Mouse (Mus musculus) c-Kit-positive CD71-negative TER-119-negative erythroid progenitor cells, embryonic 14.5 days (primary cell): ENCODE measurements around the gene Inpp5d.
"Not testable (repeated sequence)": the region's sequence is repeated elsewhere in the genome, so short reads cannot be mapped to it uniquely, and the experiment has no call there.

Experiments
- DNase-seq: peaks from one replicate; pipeline ENCODE4 v3.0.0-alpha.2; 2013; ENCODE audit warnings: low read depth

Gene Inpp5d

DNA sequence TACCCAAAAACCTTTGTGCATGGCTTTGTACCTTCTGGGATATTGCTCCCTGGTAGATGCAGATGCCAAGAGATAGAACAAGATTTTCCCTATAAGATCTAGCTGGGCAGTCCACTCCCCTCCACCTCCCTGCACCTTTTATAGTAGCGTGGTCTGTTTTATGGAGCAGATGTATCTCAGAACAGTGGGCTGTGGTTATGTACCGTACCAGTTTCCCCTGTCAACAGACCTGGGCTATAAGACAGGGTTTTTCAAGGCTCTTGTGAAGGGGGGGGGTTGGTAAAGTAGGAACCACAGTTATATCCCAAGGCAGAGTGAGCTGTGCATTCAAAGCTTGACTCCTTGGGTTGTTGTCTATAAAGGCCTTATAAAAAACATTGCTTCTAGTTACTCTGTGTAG lies 38.4 kb downstream of the Inpp5d start:
- no peak for DNase-seq

DNA sequence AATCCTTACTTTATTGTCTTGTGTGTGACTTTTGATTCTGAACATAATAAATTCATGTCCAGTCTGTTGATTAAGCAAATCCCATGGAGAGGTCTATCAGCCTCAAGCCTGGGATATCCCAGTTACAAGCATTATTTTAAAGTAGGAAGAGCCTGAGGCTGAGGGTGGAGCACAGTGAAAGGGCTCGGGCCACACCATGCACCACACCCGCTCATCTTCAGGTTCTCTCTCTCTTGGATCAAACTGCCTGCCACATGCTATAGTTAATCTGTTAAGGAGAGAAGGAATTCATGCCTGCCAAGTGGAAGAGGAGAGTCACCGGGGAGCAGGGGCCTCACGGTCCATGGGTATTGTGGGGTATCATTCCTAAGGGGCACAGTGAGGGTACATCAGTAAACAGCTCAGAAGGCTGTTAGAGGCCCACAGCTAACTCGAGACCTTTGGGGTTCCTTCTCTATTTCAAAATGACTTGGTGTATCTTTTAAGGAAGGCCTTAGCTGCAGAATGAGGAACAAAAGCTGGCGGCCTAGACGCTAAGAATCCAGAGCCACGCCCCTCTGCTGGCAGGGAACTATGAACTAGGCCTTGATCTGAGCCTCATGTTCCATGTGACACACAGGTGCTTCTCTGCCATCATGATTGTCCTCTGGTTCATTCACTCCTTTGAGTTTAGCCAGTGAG lies 39.0 kb downstream of the Inpp5d start:
- peak; percentile 73 for DNase-seq

DNA sequence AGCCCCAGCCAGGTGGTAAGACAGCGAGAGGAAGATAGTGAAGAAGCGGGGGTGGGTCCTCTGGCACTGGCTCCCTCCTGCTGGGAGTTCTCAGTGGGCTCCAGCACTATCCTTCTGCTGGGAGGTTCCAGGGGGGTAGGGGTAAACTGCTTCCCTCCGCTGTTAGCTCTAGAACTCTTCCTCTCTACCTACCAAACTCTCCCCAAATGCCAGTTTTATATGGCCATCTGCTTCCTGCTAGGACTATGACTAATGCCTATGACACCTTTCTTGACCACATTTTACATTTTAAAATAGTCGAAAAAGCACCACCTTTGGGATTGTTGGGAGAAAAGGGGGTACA lies 39.5 kb downstream of the Inpp5d start:
- DNase-seq: no peak

DNA sequence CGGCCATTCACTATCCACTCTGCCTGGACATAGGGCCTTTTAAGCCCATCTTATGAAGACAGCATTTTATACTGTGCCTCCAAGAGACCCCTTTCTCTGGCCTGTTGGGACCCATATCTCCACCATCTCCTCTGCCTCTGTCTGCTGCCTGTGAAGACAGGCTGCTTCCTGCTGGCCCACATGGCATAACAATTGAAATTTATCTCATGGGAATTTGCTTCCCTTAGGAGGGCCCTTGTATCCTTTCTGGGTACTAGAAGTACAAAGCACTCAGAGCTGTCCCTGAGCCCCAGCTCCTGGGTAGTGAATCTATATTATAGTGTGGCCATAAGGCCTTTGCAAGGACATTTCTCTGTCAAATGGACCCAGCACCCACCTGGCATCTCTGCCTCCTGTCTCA lies 40.6 kb downstream of the Inpp5d start:
- no peak for DNase-seq

DNA sequence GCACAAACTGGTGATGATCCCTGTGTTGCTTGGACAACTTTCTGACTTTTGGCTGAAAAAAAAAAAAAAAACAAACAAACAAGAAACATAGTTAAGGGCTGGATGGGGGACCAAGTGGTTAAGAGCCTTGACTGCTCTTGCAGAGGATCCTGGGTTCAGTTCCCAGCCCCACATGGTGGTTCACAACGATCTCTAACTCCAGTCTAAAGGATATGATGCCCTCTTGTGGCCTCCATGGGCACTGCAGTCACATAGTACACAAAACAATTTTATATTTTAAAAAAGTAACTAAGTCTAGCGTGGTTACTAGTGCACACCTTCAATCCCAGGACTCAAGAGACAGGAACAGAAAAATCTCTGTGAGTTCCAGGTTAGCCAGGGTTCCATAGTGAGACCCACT lies 43.9 kb downstream of the Inpp5d start:
- no peak for DNase-seq

DNA sequence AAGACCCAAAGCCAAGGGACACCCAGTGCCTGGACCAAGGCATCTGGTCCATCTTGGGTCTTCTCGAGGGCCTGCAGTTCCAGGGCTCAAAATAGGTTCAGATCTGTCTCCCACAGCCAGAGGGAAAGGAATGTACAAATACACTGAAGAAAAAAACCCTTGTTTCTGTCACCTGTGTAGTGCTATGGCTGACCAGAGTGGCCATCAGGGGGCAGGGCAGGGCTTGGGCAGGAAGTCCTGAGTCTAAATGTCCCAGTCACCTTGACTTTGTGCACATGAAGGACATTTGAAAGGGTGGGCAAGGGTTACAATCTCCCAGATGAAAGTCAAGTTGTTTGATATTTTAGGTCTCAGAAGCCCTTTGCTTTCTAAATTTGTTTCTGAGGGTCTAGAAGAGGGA lies 46.9 kb downstream of the Inpp5d start:
- no peak for DNase-seq

DNA sequence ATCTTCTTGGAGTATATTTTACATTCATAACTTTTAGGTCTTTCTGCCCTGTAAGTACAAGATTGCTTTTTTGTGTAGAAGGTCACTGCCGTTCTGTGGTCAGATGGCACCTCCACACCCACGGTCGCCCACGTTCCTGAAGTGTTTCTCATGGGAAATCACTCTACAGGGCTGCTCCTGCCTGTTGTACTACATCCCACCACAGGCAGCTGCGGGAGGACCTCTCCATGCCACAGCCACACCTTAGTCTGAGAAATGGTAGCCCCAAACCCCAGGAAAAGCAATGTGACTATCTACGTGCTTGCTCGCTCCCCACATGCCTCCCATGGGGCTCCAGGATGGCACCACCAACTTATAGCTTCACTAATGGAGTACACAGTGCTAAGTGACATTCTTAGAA lies 48.2 kb downstream of the Inpp5d start:
- no peak for DNase-seq

DNA sequence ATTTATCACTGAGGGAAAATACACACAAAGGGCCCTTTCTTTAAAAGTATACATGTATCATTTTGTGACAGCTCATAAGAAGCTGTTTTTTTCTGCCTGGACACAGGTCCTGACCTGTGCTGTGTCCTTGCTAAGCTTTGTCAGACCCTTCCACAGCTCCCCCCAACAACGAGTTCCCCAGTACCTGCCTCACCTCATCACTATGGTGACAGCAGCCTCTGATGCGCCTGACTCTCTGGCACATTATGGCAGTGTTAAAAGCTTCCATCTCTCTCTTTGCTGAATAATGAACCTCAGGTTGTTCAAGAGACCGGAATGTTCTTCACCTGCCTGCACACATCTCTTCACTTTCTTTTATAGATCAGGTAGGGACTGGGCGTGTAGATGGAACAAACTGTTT lies 51.4 kb downstream of the Inpp5d start:
- DNase-seq: no peak

DNA sequence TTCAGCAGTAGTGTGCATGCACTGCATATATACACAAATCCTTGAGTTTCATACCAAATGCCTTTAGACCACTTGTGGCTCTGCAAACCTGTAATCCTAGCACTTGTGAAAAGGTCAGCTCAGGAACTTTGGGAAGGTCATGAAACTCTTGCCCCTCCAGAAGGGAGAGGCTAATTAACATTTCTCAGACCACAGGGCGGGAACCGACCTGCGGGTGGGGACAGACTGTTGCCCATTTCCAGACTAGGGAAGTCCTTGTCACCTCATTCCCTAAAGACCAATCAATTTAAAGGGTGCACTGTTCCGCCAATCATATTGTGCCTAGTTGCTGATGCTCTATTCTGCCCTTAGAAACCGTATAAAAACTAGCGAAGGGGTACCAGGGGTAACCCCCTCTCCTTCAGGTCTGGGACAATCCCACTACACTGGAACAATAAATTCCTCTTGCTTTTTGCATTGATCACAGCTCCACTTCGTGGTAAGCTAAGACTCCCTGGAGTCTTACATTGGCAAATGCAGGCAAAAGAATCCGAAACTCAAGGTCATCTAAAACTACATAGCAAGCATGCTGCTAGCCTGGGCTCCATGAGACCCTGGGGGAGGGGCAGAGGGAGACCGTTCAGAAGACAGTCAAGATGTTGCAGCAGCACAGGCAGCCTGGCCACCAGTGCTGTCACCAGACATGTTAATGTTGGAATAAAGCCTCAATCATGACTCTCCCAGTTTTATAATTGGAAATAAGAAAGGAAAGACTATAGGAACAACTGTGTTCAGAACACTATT lies 53.9 kb downstream of the Inpp5d start:
- DNase-seq: no peak

DNA sequence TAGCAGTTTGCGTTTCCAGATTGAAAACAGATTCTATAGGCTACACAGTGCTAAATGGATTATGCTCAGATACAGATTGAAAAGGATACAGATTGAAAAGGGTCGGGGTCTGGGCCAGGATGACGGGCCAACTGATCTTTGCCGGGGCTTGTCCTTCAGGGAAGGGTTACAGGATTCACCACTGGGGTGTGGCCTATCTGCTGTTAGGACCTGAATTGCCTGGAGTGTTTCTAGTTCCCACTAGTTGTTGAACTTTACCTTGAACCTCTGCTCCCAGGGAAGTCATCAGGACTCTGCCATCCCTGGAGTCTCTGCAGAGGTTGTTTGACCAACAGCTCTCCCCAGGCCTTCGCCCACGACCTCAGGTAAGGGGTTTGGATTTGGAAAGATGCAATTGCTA lies 55.9 kb downstream of the Inpp5d start:
- DNase-seq: no peak

DNA sequence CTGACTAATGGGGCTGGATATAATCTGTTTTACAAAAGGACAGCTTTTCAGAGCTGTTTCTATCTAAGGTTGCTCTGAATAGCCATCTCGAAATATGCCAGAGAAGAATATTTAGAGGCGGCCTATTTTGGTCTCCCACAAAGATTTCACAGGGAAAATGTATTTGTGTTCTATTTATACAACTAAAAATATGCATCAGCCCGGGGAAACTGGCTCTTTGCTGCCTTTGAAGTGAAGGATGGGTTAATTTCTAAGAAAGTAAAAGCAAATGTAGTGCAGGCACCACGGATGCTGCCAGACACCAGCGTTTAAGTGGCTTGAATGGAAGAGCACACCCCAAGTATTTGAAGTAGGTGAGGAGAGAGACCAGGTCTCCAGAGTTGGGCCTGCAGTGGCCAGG lies 59.0 kb downstream of the Inpp5d start:
- DNase-seq: no peak

DNA sequence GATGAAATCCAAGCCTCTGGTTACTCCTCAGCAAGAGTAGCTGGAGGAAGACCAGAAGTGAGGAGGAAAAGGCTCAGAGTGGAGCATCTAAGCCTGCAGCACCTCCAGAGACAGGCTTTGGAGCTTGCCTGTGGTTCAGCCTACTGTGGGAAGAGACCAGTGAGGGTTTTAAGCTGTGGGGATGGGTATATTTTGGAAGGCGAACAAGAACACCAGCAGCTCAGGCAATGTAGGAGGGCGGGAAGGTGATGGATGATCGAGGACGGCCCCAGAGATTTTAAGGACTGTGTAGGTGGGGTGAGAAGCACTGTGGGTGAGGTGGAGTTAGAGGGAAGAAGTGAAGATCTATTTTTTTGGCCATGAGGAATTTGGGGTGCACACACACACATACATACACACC lies 60.8 kb downstream of the Inpp5d start:
- no peak for DNase-seq

DNA sequence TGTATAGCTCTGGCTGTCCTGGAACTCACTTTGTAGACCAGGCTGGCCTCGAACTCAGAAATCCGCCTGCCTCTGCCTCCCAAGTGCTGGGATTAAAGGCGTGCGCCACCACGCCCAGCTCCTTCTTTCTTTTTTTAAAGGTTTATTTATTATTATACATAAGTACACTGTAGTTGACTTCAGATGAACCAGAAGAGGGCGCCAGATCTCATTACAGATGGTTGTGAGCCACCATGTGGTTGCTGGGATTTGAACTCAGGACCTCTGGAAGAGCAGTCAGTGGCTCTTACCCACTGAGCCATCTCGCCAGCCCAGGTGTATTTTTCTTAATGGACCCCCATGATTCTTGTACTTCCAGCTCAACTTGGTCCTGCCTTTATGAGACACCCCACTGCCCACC lies 62.4 kb downstream of the Inpp5d start:
- DNase-seq: not testable (repeated sequence)

DNA sequence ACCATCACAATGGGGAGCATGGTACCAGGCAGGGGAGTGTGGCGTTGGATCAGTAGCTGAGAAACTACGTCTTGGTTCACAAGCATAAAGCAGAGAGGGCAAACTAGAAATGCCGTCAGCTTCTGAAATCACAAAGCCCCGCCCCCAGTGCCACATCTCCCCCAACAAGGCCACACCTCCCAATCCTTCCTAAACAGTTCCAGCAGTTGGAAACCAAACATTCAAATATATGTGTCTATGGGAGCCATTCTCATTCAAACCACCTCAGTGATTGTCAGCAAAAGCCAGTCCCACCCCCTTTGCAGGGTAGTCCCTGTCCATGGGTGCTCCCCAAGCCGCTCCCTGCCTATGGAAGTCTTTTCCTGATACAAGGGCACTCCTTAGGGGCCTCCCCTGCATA lies 64.0 kb downstream of the Inpp5d start:
- DNase-seq: no peak

DNA sequence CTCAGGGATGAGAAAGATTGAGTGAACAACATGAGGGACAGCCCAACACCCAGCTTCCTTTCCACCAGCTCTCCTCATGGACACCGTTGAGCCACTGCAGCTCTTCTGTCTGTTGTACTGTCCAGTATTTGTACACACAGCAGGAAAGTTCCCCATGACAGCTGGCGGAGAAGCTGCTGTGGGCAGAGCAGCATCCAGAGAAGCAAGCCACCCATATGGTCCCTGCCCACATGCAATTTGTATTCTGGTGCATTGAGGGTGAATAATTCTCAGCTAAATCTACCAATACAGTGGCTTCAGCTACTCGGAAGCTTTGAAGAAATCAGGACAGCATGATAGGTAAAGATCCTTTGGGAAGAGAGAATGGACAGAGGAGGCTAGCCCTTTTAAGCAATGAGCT lies 64.7 kb downstream of the Inpp5d start:
- DNase-seq: no peak

DNA sequence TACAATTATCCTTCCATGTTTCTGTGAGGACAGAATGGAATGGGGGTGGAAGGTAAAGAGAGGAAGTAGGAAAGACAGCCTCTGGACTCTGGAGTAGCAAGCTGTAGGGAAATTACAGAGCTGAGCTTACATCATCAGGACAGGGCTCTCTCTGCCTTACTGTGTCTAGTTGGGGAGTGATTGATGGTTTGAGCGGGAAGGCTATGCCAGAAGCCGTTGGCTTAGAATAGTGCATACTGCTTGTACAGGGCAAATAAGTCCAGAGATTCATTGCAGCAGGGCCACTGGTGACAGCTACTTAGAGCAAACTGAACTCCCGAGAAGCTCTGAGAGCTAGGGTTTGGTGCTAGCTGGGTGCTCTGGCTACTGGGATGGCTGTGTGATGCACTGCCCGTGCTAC lies 66.2 kb downstream of the Inpp5d start:
- DNase-seq: no peak

DNA sequence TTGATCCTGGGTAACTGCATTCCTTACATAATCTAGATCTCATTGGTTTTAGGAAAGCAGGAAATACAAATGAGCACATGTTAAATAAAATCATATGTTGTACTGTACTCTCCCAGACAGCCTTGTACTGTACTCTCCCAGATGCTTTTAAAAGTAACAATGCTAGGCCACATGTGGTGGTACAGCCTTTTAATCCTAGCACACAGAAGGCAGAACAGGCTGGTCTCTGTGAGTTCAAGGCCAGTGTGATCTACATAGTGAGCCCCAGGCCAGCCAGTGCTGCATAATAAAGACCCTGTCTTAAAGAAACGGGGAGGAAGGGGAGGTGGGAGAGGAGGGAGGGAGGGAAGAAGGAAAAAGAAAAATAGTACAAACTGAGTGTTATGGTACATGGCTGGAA lies 66.9 kb downstream of the Inpp5d start:
- no peak for DNase-seq

DNA sequence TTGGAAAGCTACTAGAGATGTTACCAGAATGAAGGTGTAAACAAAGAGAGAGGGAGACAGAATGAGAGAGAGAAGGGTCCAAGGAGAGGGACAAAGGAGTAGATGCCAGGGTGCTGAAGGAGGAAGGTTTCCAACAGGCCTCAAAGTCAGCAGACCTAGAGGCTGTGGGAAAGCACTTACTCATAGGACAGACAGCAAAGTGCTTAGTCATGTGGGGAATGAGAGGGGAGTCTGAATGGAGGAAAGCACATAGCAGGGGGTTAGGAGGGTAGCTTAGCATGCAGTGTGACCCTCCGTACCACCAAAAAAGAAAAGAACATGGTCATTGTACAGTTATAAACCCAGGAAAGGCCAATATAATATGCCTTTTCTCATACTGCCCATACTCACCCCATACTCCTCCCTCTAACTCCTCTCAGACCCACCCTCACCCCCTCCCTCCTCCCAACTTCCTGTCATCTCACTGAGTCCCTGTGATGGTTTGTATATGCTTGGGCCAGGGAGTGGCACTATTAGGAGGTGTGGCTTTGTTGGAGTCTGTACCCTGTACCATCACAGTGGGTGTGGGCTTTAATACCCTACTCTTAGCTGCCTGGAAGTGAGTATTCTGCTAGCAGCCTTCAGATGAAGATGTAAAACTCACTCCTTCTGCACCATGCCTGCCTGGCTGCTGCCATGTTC lies 69.7 kb downstream of the Inpp5d start:
- no peak for DNase-seq

DNA sequence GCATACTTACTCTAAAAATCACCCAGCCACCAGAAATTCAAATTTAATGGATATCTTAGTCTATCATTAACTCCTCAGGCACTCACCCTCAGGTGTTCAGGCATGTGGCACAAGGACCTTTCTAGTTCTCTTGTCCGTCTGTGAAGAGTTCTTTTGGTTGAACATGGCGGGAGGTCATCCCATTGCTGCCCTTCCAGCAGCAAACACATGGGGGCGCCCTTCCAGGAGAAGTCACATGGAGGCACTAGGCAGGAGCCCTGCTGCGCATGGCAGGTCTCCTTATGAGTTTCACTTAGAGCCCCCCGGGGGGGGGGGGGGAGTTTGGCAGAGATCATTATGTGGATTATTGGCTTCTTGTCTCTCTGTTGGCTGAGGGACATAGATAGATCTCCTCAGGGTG lies 76.2 kb downstream of the Inpp5d start:
- DNase-seq: peak; percentile 13

DNA sequence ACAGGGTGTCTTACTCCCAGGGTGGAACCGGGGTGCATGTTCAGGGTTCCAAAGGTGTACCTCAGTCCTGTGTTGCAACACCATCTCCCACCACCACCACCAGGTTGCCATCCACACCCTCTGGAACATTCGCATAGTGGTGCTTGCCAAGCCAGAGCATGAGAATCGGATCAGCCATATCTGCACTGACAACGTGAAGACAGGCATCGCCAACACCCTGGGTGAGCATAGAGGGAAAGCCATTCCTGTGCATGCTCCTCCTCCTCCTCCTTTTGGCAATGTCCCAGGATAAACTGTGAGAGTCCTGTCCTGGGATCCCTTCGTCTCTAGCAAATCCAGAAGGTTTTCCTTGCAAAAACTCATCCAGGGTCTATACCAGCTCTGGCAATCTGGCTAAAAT lies 77.9 kb downstream of the Inpp5d start:
- no peak for DNase-seq

DNA sequence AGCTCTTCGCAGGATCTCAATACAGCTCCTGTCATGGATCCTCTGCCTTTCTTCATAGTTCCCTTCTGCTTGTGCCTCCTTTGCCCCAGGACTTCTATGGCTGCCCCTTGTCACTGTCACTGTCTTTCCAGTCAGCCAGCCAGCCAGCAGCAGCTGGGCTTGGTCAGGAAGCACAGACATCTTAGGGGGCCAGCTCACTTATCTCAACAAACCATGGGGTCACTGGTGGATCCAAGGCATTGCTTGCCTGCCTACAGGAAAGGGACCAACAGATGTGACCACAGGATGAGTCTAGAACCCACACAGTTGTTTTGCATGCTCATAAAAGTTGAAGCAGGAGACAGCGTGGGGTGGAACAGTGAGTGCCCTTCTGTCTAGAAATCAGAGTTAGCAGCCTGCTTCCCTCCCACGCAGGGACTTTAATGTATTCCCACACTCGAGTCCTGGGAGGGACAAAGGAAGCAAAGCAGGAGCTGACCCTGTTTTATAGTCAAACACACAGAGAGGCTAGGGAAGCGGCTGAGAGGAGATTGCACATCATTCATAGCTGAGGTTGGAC lies 79.9 kb downstream of the Inpp5d start:
- DNase-seq: no peak

DNA sequence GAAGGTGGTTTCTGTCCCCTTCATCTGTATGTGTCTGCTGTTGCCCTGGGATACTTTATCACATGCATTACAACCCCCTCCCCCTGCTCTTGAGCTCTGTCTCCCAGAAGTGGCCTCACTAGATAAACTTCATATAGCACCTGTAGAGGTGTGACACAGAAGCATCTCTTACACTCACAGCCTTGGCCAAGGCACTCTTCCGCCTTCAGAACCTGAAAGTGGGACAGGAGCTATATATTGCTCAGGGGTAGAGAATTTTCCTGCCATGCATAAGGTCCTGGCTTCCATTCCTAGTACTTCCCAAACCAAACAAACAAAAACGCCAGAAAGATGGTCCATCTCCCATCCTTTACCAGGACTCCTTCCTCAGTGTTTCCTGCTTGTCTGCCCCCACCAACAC lies 84.1 kb downstream of the Inpp5d start:
- DNase-seq: no peak

DNA sequence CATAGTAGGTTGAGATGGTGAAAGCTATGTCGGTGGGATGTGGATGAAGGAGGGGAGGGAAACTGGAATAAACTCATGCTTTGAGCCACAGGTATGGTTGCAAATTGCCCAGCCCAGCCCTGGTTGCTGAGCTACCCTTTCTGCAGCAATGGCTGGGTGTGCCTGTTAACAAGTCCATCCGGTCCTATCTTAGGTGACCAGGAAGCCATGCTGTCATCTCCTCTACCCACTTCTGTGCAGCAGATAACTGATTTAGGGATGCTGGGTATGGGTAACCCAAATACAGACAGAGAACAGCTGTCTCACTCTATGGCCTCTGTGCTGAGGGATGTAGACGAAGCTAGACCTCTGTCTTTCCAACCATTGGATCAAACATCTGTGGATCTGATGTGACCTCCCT lies 86.2 kb downstream of the Inpp5d start:
- no peak for DNase-seq
